Mouse (Mus musculus): ENCODE results near the gene Kank2.
"Not testable (repeated sequence)": the region's sequence is repeated elsewhere in the genome, so short reads cannot be mapped to it uniquely, and the experiment has no call there.

Gene Kank2

GRCm38 (mm10) chr9:21781657-21782468 is 16.7 kb downstream of the Kank2 start:
- DNase-seq = no peak

- no peak for DNase-seq
These were observed 20.8 kb downstream of the Kank2 start for GRCm38 (mm10) chr9:21777726-21778125.

GRCm38 (mm10) chr9:21774353-21774752 is 24.2 kb downstream of the Kank2 start:
- no peak for DNase-seq

- DNase-seq = not testable (repeated sequence)
These were observed 25.1 kb downstream of the Kank2 start for GRCm38 (mm10) chr9:21773396-21773795.

- DNase-seq = peak; percentile 53
These were observed 28.9 kb downstream of the Kank2 start for GRCm38 (mm10) chr9:21769558-21770183.

- no peak for DNase-seq
These were observed 29.8 kb downstream of the Kank2 start for GRCm38 (mm10) chr9:21768511-21769411.

GRCm38 (mm10) chr9:21767896-21768295 is 30.6 kb downstream of the Kank2 start:
- no peak for DNase-seq

GRCm38 (mm10) chr9:21764084-21764999 is 34.2 kb downstream of the Kank2 start:
- peak; percentile 47 for DNase-seq

- peak; percentile 48 for DNase-seq
These were observed 36.4 kb downstream of the Kank2 start for GRCm38 (mm10) chr9:21762135-21762534.

GRCm38 (mm10) chr9:21760155-21761088 is 38.1 kb downstream of the Kank2 start, which contains the start of gene Spc24:
Spc24 (minus strand) TSS chr9:21760303.
- DNase-seq = peak; percentile 94

GRCm38 (mm10) chr9:21759718-21760117 is 38.8 kb downstream of the Kank2 start:
- DNase-seq = no peak

- no peak for DNase-seq
These were observed 39.7 kb downstream of the Kank2 start for GRCm38 (mm10) chr9:21758576-21759529.

- DNase-seq = no peak
These were observed 43.8 kb downstream of the Kank2 start for GRCm38 (mm10) chr9:21754516-21755321.

- DNase-seq = peak; percentile 89
These were observed 44.5 kb downstream of the Kank2 start for GRCm38 (mm10) chr9:21754003-21754402.

GRCm38 (mm10) chr9:21752252-21752792 is 46.2 kb downstream of the Kank2 start:
- peak; percentile 54 for DNase-seq

- peak; percentile 59 for DNase-seq
These were observed 47.2 kb downstream of the Kank2 start for GRCm38 (mm10) chr9:21751347-21751746.

- no peak for DNase-seq
These were observed 48.2 kb downstream of the Kank2 start for GRCm38 (mm10) chr9:21750370-21750769.

GRCm38 (mm10) chr9:21749382-21750118 is 49.0 kb downstream of the Kank2 start:
- no peak for DNase-seq

Measured in lung, postnatal 14 days (tissue).